18 mouse cellular contexts compared by ENCODE assay signal in genomic region chr19:18334639-18335038, GRCm38 (mm10).
"Had no signal": no experiment of that assay in that cellular context is flagged by ENCODE, and none has a peak within 500 bp of the region (broad histone marks: within the 10 kb centered on the region; RNA-seq: fewer than 3 reads in every experiment).

No protein-coding gene starts in this region.

- H3K9ac ChIP-seq: limb, embryonic 15.5 days; liver, embryonic 12.5 days; lung, embryonic 14.5 days; midbrain, embryonic 13.5 days; neural tube, embryonic 13.5 days; stomach, embryonic 15.5 days had no signal

- ATAC-seq: liver, embryonic 12.5 days; midbrain, embryonic 13.5 days had no signal

- H3K4me3 ChIP-seq: layer of hippocampus, adult 2 months; limb, embryonic 15.5 days; liver, embryonic 12.5 days; megakaryocyte, embryonic 14.5 days; midbrain, embryonic 13.5 days; neural tube, embryonic 13.5 days; stomach, embryonic 15.5 days had no signal

- H3K4me1 ChIP-seq: liver, embryonic 12.5 days; midbrain, embryonic 13.5 days; neural tube, embryonic 13.5 days; stomach, embryonic 15.5 days had no signal

- H3K36me3 ChIP-seq: limb, embryonic 15.5 days; liver, embryonic 12.5 days; midbrain, embryonic 13.5 days; neural tube, embryonic 13.5 days; stomach, embryonic 15.5 days had no signal

- H3K27ac ChIP-seq: layer of hippocampus, adult 2 months; limb, embryonic 15.5 days; liver, embryonic 12.5 days; macrophage; midbrain, embryonic 13.5 days; neural tube, embryonic 13.5 days; stomach, embryonic 15.5 days had no signal

- H3K9me3 ChIP-seq: limb, embryonic 15.5 days; liver, embryonic 12.5 days; midbrain, embryonic 13.5 days; neural tube, embryonic 13.5 days; stomach, embryonic 15.5 days had no signal

- H3K4me2 ChIP-seq: limb, embryonic 15.5 days; liver, embryonic 12.5 days; lung, embryonic 14.5 days; midbrain, embryonic 13.5 days; neural tube, embryonic 13.5 days; stomach, embryonic 15.5 days had no signal

- H3K27me3 ChIP-seq: limb, embryonic 15.5 days; liver, embryonic 12.5 days; megakaryocyte, embryonic 14.5 days; midbrain, embryonic 13.5 days; neural tube, embryonic 13.5 days; stomach, embryonic 15.5 days had no signal

- DNase-seq: kidney, adult 18-20 months; kidney, postnatal 10 days; kidney, postnatal 4 days; lung, embryonic 14.5 days; lung, postnatal 10 days; retina, postnatal 1 day; right cerebral cortex, postnatal 25 days; spleen, adult 18-20 months; thymus, adult 2 months; thymus, postnatal 25 days had no signal
